Mouse (Mus musculus): ENCODE measurements around the gene Cep131. TPM values are rescaled to one million over a fixed set of nuclear protein-coding genes. Genes with fewer than 3 reads are reported as not detected.
A peak's percentile ranks its signal among the peaks of the same experiment; 100 is the strongest.

Cep131 gene
- polyA plus RNA-seq, 1 experiment from 2014 or later, result 31.9 TPM

- Histone ChIP-seq H3K36me3 (ENCODE audit: control insufficient read depth, insufficient read depth, low read length) (no peaks in the 10 kb centered on the region), H3K4me3 (replicated peaks; ENCODE audit: low read depth, low read length) (no peak overlapping the region), H3K4me1 (ENCODE audit: control insufficient read depth, insufficient read depth, low read length) (peaks cover 21% of the 10 kb centered on the region), H3K27me3 (ENCODE audit: control insufficient read depth, insufficient read depth, low read length) (no peaks in the 10 kb centered on the region; the same call in 1 of the 2 replicates), H3K9me3 (ENCODE audit: control insufficient read depth, low read length) (no peaks in the 10 kb centered on the region), H3K27ac (replicated peaks; ENCODE audit: low read depth, low read length) (peak overlapping the region; percentile 27), H3K4me2 (ENCODE audit: low read length) (no peak overlapping the region), H3K9ac (replicated peaks; ENCODE audit: low read length) (no peak overlapping the region)
- DNase-seq, result no peak
- no peak for ATAC-seq (ENCODE audit: low FRiP score, low TSS enrichment)
- 35% methylated on average over 14 of the region's 14 CpGs for WGBS
Observed at GRCm38 (mm10) chr11:120051124-120051811, 35.4 kb downstream of the Cep131 start.

- WGBS, result 83% methylated on average over 8 of the region's 8 CpGs
- DNase-seq (no peak), ATAC-seq (ENCODE audit: low FRiP score, low TSS enrichment) (no peak)
- H3K4me3 ChIP-seq (replicated peaks; ENCODE audit: low read depth, low read length), result no peak overlapping the region
- no peaks in the 10 kb centered on the region; the same call in 1 of the 2 replicates for H3K27me3 ChIP-seq (ENCODE audit: control insufficient read depth, insufficient read depth, low read length)
- no peak overlapping the region for H3K27ac ChIP-seq (replicated peaks; ENCODE audit: low read depth, low read length)
- H3K4me1 ChIP-seq (ENCODE audit: control insufficient read depth, insufficient read depth, low read length), result peaks cover 39% of the 10 kb centered on the region
- no peak overlapping the region for H3K9ac ChIP-seq (replicated peaks; ENCODE audit: low read length)
- H3K4me2 ChIP-seq (ENCODE audit: low read length), result no peak overlapping the region
- H3K36me3 ChIP-seq (ENCODE audit: control insufficient read depth, insufficient read depth, low read length), result no peaks in the 10 kb centered on the region
- no peaks in the 10 kb centered on the region for H3K9me3 ChIP-seq (ENCODE audit: control insufficient read depth, low read length)
Observed at GRCm38 (mm10) chr11:120049067-120049466, 37.6 kb downstream of the Cep131 start.

DNA sequence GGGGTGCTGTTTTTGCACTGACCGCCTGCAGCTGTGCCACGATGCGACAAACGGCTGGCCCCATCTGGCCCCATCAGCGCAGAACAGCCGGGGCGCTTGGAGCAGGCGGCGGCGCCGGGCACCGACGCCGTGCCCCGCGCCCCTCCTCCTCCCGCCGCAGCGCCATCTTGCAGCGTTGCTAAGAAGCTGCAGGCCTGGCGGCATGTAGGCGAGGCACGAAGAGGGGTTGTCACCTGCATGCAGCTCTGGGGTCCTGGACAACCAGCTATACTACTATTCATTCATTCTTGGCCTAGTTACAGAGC, 38.4 kb downstream of the Cep131 start:
- peak overlapping the region; percentile 94; the same call in 1 of the 2 replicates for H3K9ac ChIP-seq (replicated peaks; ENCODE audit: low read length)
- ATAC-seq (ENCODE audit: low FRiP score, low TSS enrichment), result no peak; the same call in 1 of the 2 replicates
- 2% methylated on average over 23 of the region's 23 CpGs for WGBS
- H3K27me3 ChIP-seq (ENCODE audit: control insufficient read depth, insufficient read depth, low read length), result no peaks in the 10 kb centered on the region; the same call in 1 of the 2 replicates
- peak overlapping the region; percentile 89 for H3K4me2 ChIP-seq (ENCODE audit: low read length)
- H3K4me3 ChIP-seq (replicated peaks; ENCODE audit: low read depth, low read length), result peak overlapping the region; percentile 68
- H3K27ac ChIP-seq (replicated peaks; ENCODE audit: low read depth, low read length), result peak overlapping the region; percentile 89
- peak; percentile 86 for DNase-seq
- H3K36me3 ChIP-seq (ENCODE audit: control insufficient read depth, insufficient read depth, low read length), result no peaks in the 10 kb centered on the region
- H3K9me3 ChIP-seq (ENCODE audit: control insufficient read depth, low read length), result no peaks in the 10 kb centered on the region
- peaks cover 39% of the 10 kb centered on the region for H3K4me1 ChIP-seq (ENCODE audit: control insufficient read depth, insufficient read depth, low read length)

DNA sequence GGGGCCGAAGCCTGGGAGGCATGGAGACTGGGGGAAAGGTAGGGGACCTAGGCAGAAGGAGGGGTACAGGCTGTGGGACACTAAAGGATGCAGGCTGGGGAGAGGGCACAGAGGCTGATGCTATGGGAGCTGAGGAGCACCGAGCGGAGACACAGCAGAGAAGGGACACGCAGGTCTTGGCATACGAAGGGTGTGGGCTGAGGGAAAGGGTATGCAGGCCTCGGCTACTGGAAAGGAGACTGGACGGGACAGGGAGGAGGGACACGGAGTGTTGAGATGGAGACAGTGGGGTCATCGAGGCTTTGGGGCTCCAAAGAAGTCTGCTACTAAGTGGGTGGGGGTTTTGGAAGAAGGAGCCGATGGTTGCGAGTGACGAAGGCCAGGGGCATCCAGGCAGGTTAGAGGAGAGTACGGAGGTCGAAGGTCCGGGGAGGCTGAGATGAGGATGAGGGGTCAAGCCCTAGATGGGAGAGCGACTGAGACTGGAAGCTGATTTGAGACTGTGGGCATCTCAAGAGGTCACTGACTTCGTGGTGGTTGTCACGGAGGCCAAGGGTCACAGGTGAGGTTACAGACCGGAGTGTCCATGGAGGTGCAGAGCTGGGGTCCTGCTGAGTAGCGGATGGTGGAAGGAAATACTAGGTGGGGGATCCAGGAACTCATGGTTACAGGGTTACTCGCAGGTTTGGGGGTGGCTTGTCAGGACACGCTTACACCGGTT, 38.9 kb downstream of the Cep131 start:
- 6% methylated on average over 23 of the region's 23 CpGs for WGBS
- Histone ChIP-seq H3K9me3 (ENCODE audit: control insufficient read depth, low read length) (no peaks in the 10 kb centered on the region), H3K4me2 (ENCODE audit: low read length) (peak overlapping the region; percentile 89), H3K27me3 (ENCODE audit: control insufficient read depth, insufficient read depth, low read length) (no peaks in the 10 kb centered on the region; the same call in 1 of the 2 replicates), H3K9ac (replicated peaks; ENCODE audit: low read length) (peak overlapping the region; percentile 94), H3K36me3 (ENCODE audit: control insufficient read depth, insufficient read depth, low read length) (no peaks in the 10 kb centered on the region), H3K27ac (replicated peaks; ENCODE audit: low read depth, low read length) (peak overlapping the region; percentile 89), H3K4me1 (ENCODE audit: control insufficient read depth, insufficient read depth, low read length) (peaks cover 39% of the 10 kb centered on the region), H3K4me3 (replicated peaks; ENCODE audit: low read depth, low read length) (peak overlapping the region; percentile 68)
- DNase-seq (peak; percentile 55), ATAC-seq (ENCODE audit: low FRiP score, low TSS enrichment) (peak; percentile 21; the same call in 1 of the 2 replicates)

DNA sequence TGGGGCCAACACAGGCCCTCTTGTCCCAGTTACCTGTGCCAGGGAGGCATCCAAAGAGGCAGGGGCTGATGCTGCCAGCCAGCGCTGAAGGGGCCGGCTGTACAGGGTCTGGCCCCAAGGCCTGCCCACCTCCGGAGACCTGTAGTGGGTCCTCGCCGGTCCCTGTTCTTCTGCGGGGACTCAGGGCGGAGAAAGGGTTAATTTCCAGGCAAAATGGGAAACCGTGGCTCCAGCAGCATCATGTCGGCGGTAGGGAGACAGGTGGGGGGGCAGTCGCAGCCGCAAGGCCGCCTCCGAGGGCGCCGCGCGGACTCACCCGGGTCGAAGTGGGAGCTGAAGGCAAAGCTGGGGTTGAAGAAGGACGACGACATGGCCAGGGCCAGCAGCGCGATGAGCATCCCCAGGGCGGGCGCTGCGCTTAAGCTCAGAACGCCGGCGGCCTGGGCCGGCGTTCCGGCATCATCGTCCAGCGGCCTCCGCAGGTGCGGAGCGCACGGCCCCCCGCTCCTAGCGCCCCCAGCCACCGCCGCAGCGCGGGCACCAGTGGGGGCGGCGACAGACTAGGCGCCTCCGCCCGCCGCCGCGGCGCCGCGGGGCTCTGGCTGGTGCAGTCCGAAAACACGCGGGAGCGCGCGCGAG, 40.0 kb downstream of the Cep131 start, which contains the start of gene Aatk:
Aatk (minus strand) TSS at position 615 of the 639 bp plus-strand sequence.
- WGBS, result under 1% methylated on average over 61 of the region's 63 CpGs
- no peaks in the 10 kb centered on the region for H3K36me3 ChIP-seq (ENCODE audit: control insufficient read depth, insufficient read depth, low read length)
- peak within 1 kb of the TSS; percentile 94 for H3K9ac ChIP-seq (replicated peaks; ENCODE audit: low read length)
- no peaks in the 10 kb centered on the region; the same call in 1 of the 2 replicates for H3K27me3 ChIP-seq (ENCODE audit: control insufficient read depth, insufficient read depth, low read length)
- H3K27ac ChIP-seq (replicated peaks; ENCODE audit: low read depth, low read length), result peak within 1 kb of the TSS; percentile 89
- H3K4me3 ChIP-seq (replicated peaks; ENCODE audit: low read depth, low read length), result peak within 1 kb of the TSS; percentile 68
- peaks cover 37% of the 10 kb centered on the region for H3K4me1 ChIP-seq (ENCODE audit: control insufficient read depth, insufficient read depth, low read length)
- peak within 1 kb of the TSS; percentile 89 for H3K4me2 ChIP-seq (ENCODE audit: low read length)
- no peaks in the 10 kb centered on the region for H3K9me3 ChIP-seq (ENCODE audit: control insufficient read depth, low read length)
- ATAC-seq (ENCODE audit: low FRiP score, low TSS enrichment) (0 out of 2 replicates have a peak, but pooled peaks have one; percentile 5), DNase-seq (peak; percentile 77)

- H3K9me3 ChIP-seq (ENCODE audit: control insufficient read depth, low read length), result no peaks in the 10 kb centered on the region
- no peaks in the 10 kb centered on the region for H3K36me3 ChIP-seq (ENCODE audit: control insufficient read depth, insufficient read depth, low read length)
- ATAC-seq (ENCODE audit: low FRiP score, low TSS enrichment), result 0 out of 2 replicates have a peak, but pooled peaks have one; percentile 9
- peak overlapping the region; percentile 94 for H3K9ac ChIP-seq (replicated peaks; ENCODE audit: low read length)
- H3K27ac ChIP-seq (replicated peaks; ENCODE audit: low read depth, low read length), result peak overlapping the region; percentile 89
- 38% methylated on average over 11 of the region's 11 CpGs for WGBS
- DNase-seq, result peak; percentile 63
- H3K27me3 ChIP-seq (ENCODE audit: control insufficient read depth, insufficient read depth, low read length), result no peaks in the 10 kb centered on the region; the same call in 1 of the 2 replicates
- peak overlapping the region; percentile 89 for H3K4me2 ChIP-seq (ENCODE audit: low read length)
- H3K4me3 ChIP-seq (replicated peaks; ENCODE audit: low read depth, low read length), result peak overlapping the region; percentile 68
- peaks cover 34% of the 10 kb centered on the region for H3K4me1 ChIP-seq (ENCODE audit: control insufficient read depth, insufficient read depth, low read length)
Observed at GRCm38 (mm10) chr11:120045839-120046552, 40.6 kb downstream of the Cep131 start.

DNA sequence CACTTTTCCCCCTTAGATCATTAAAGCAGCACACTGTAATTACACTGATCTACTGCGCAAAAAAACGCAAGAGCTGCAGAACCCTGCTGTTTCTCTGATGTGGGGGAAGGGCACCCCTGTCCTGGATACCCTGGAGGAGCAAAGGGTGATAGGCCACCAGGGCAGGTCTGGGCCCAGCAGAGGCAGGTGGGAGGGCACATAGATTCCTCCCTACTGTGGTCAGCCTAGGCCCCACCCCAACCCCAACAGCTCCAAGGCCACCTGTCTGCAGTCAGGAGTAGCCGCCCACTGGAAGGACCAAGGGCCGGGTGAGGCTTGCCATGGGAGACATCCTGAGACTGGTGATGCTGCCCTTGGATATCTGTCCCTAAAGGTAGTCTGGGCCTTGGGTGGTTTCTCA, 41.3 kb downstream of the Cep131 start:
- Histone ChIP-seq H3K4me2 (ENCODE audit: low read length) (peak overlapping the region; percentile 89), H3K9ac (replicated peaks; ENCODE audit: low read length) (peak overlapping the region; percentile 94), H3K4me1 (ENCODE audit: control insufficient read depth, insufficient read depth, low read length) (peaks cover 34% of the 10 kb centered on the region), H3K36me3 (ENCODE audit: control insufficient read depth, insufficient read depth, low read length) (no peaks in the 10 kb centered on the region), H3K4me3 (replicated peaks; ENCODE audit: low read depth, low read length) (peak overlapping the region; percentile 68), H3K27ac (replicated peaks; ENCODE audit: low read depth, low read length) (peak overlapping the region; percentile 89; the same call in 1 of the 2 replicates), H3K27me3 (ENCODE audit: control insufficient read depth, insufficient read depth, low read length) (no peaks in the 10 kb centered on the region; the same call in 1 of the 2 replicates), H3K9me3 (ENCODE audit: control insufficient read depth, low read length) (no peaks in the 10 kb centered on the region)
- WGBS, result 64% methylated on average over 4 of the region's 4 CpGs
- DNase-seq (no peak), ATAC-seq (ENCODE audit: low FRiP score, low TSS enrichment) (no peak)
